Mouse (Mus musculus) midbrain, embryonic 16.5 days (tissue): Measurements from ENCODE around the gene Cdca5. TPM values are rescaled to one million over a fixed set of nuclear protein-coding genes. Genes with fewer than 3 reads are reported as not detected.
"Not testable (repeated sequence)": the region's sequence is repeated elsewhere in the genome, so short reads cannot be mapped to it uniquely, and the experiment has no call there.

Source experiments
- ATAC-seq: fragments of 200-750 bp; cut with Nextera tagmentation; 2 replicates; pipeline ENCODE4 v1.8.0; 2017; ENCODE audit warnings: moderate TSS enrichment
- H3K27ac ChIP-seq: fragments of 300-500 bp; sonication (generic); 2 replicates; pipeline ENCODE4 v1.5.1; 2014; ENCODE audit warnings: mild to moderate bottlenecking, low read length, mixed read lengths
- H3K27me3 ChIP-seq: fragments of 300-500 bp; sonication (generic); 2 replicates; pipeline ENCODE4 v1.6.1; 2014; ENCODE audit warnings: low read depth, low read length, mixed read lengths; ENCODE audit not compliant: control insufficient read depth, insufficient read depth
- H3K36me3 ChIP-seq: fragments of 300-500 bp; sonication (generic); 2 replicates; pipeline ENCODE4 v1.6.1; 2014; ENCODE audit warnings: mild to moderate bottlenecking, low read length, moderate library complexity, mixed read lengths; ENCODE audit not compliant: control insufficient read depth, insufficient read depth
- H3K4me1 ChIP-seq: fragments of 300-500 bp; sonication (generic); 2 replicates; pipeline ENCODE4 v1.6.1; 2014; ENCODE audit warnings: mild to moderate bottlenecking, low read length, mixed read lengths; ENCODE audit not compliant: control insufficient read depth, insufficient read depth
- H3K4me2 ChIP-seq: fragments of 300-500 bp; sonication (generic); 2 replicates; pipeline ENCODE4 v1.6.1; 2014; ENCODE audit warnings: mild to moderate bottlenecking, low read length, mixed read lengths
- H3K4me3 ChIP-seq: fragments of 300-500 bp; sonication (generic); 2 replicates; pipeline ENCODE4 v1.5.1; 2014; ENCODE audit warnings: low read depth, mild to moderate bottlenecking, low read length, moderate library complexity, mixed read lengths
- H3K9ac ChIP-seq: fragments of 300-500 bp; sonication (generic); 2 replicates; pipeline ENCODE4 v1.6.1; 2014; ENCODE audit warnings: low read depth, low read length, mixed read lengths
- H3K9me3 ChIP-seq: fragments of 300-500 bp; sonication (generic); replicated peaks from 2 replicates; pipeline ENCODE4 v1.6.1; 2014; ENCODE audit warnings: mild to moderate bottlenecking, low read length, mixed read lengths; ENCODE audit not compliant: control insufficient read depth, poor library complexity, severe bottlenecking
- WGBS: fragments of 180-500 bp; shearing (Covaris S2); extraction: QIAGEN DNeasy Blood & Tissue Kit; methylation state at CpG from one replicate; pipeline ENCODE4 v1.1.7; 2014; 5-methylcytosine and 5-hydroxymethylcytosine counted together
- polyA plus RNA-seq: library from polyadenylated mRNA; unstranded; fragments of >200 nt; fragmentation: Nextera tagmentation; extraction: Ambion mirVana; gene quantifications from 2 replicates; pipeline ENCODE4 v1.2.1, GENCODE M21; 2015

The Cdca5 gene
- polyA plus RNA-seq, 1 experiment from 2014 or later, result 3.7 TPM

GRCm38 (mm10) chr19:6126289-6126688 lies 41.5 kb downstream of the Cdca5 start:
- no peak overlapping the region for H3K9ac ChIP-seq
- ATAC-seq, result no peak
- H3K36me3 ChIP-seq, result no peaks in the 10 kb centered on the region
- no peaks in the 10 kb centered on the region for H3K9me3 ChIP-seq
- no peaks in the 10 kb centered on the region for H3K27me3 ChIP-seq
- 24% methylated on average over 4 of the region's 4 CpGs for WGBS
- no peak overlapping the region for H3K4me2 ChIP-seq
- no peak overlapping the region for H3K4me3 ChIP-seq
- peaks cover 7% of the 10 kb centered on the region for H3K4me1 ChIP-seq
- no peak overlapping the region for H3K27ac ChIP-seq

GRCm38 (mm10) chr19:6126789-6127580 lies 42.2 kb downstream of the Cdca5 start:
- 78% methylated on average over 10 of the region's 10 CpGs for WGBS
- no peak overlapping the region for H3K9ac ChIP-seq

GRCm38 (mm10) chr19:6127760-6128341 lies 43.1 kb downstream of the Cdca5 start, which contains the start of gene Snx15:
TSS of gene Snx15 (minus strand) at chr19:6128304.
- ATAC-seq, result peak; percentile 95
- H3K27ac ChIP-seq, result peak within 1 kb of the TSS; percentile 90
- H3K9me3 ChIP-seq, result no peaks in the 10 kb centered on the region
- peak within 1 kb of the TSS; percentile 72 for H3K9ac ChIP-seq
- WGBS, result under 1% methylated on average over 32 of the region's 32 CpGs
- H3K4me3 ChIP-seq, result peak within 1 kb of the TSS; percentile 53
- H3K4me1 ChIP-seq, result peaks cover 7% of the 10 kb centered on the region
- peak within 1 kb of the TSS; percentile 59 for H3K4me2 ChIP-seq
- no peaks in the 10 kb centered on the region for H3K36me3 ChIP-seq
- no peaks in the 10 kb centered on the region for H3K27me3 ChIP-seq

More at GRCm38 (mm10) chr19:6126789-6127580, 42.2 kb downstream of the Cdca5 start:
- H3K4me2 ChIP-seq, result peak overlapping the region; percentile 59
- peak overlapping the region; percentile 53 for H3K4me3 ChIP-seq
- H3K9me3 ChIP-seq, result no peaks in the 10 kb centered on the region
- H3K27me3 ChIP-seq, result no peaks in the 10 kb centered on the region
- no peaks in the 10 kb centered on the region for H3K36me3 ChIP-seq
- H3K27ac ChIP-seq, result peak overlapping the region; percentile 90; the same call in 1 of the 2 replicates
- H3K4me1 ChIP-seq, result peaks cover 7% of the 10 kb centered on the region
- no peak for ATAC-seq

GRCm38 (mm10) chr19:6130414-6131128 lies 45.8 kb downstream of the Cdca5 start:
- 76% methylated on average over 7 of the region's 7 CpGs for WGBS
- H3K4me3 ChIP-seq, H3K9ac ChIP-seq, H3K36me3 ChIP-seq, H3K27me3 ChIP-seq, ATAC-seq, H3K27ac ChIP-seq, H3K4me2 ChIP-seq, H3K9me3 ChIP-seq, H3K4me1 ChIP-seq: not testable (repeated sequence)

GRCm38 (mm10) chr19:6132171-6132827 lies 47.5 kb downstream of the Cdca5 start:
- WGBS, result 86% methylated on average over 7 of the region's 7 CpGs
- no peak overlapping the region for H3K4me3 ChIP-seq
- 0 out of 2 replicates have a peak, but pooled peaks cover 11% of the 10 kb centered on the region for H3K36me3 ChIP-seq
- H3K9me3 ChIP-seq, result no peaks in the 10 kb centered on the region
- H3K4me2 ChIP-seq, result no peak overlapping the region
- no peak for ATAC-seq
- H3K27me3 ChIP-seq, result no peaks in the 10 kb centered on the region
- H3K27ac ChIP-seq, result 0 out of 2 replicates have a peak overlapping the region, but pooled peaks have one; percentile 20
- H3K9ac ChIP-seq, result no peak overlapping the region
- peaks cover 4% of the 10 kb centered on the region; the same call in 1 of the 2 replicates for H3K4me1 ChIP-seq

- 0 out of 2 replicates have a peak, but pooled peaks cover 14% of the 10 kb centered on the region for H3K36me3 ChIP-seq
- not testable (repeated sequence) for H3K9me3 ChIP-seq, H3K27ac ChIP-seq, H3K27me3 ChIP-seq, H3K4me1 ChIP-seq, H3K9ac ChIP-seq, H3K4me2 ChIP-seq, ATAC-seq, H3K4me3 ChIP-seq
- WGBS, result 46% methylated on average over 1 of the region's 1 CpGs
Measured at GRCm38 (mm10) chr19:6133197-6133596, 48.4 kb downstream of the Cdca5 start.

GRCm38 (mm10) chr19:6136397-6136796 lies 51.6 kb downstream of the Cdca5 start:
- no peak for ATAC-seq
- no peaks in the 10 kb centered on the region for H3K27me3 ChIP-seq
- H3K9me3 ChIP-seq, result no peaks in the 10 kb centered on the region
- WGBS, result 85% methylated on average over 3 of the region's 3 CpGs
- 0 out of 2 replicates have a peak, but pooled peaks cover 14% of the 10 kb centered on the region for H3K36me3 ChIP-seq
- H3K4me3 ChIP-seq, result no peak overlapping the region
- peaks cover 9% of the 10 kb centered on the region for H3K4me1 ChIP-seq
- no peak overlapping the region for H3K4me2 ChIP-seq
- H3K27ac ChIP-seq, result no peak overlapping the region
- no peak overlapping the region for H3K9ac ChIP-seq

- Histone ChIP-seq H3K9ac (peak overlapping the region; percentile 94), H3K27me3 (no peaks in the 10 kb centered on the region), H3K9me3 (no peaks in the 10 kb centered on the region), H3K4me1 (peaks cover 12% of the 10 kb centered on the region), H3K27ac (peak overlapping the region; percentile 99; the same call in 1 of the 2 replicates), H3K4me2 (peak overlapping the region; percentile 88), H3K36me3 (0 out of 2 replicates have a peak, but pooled peaks cover 11% of the 10 kb centered on the region), H3K4me3 (peak overlapping the region; percentile 71)
- no peak for ATAC-seq
- 95% methylated on average over 6 of the region's 6 CpGs for WGBS
Measured at GRCm38 (mm10) chr19:6139701-6140100, 54.9 kb downstream of the Cdca5 start.
